Mouse (Mus musculus): Measurements from ENCODE around the gene Galm.

The Galm gene

DNA sequence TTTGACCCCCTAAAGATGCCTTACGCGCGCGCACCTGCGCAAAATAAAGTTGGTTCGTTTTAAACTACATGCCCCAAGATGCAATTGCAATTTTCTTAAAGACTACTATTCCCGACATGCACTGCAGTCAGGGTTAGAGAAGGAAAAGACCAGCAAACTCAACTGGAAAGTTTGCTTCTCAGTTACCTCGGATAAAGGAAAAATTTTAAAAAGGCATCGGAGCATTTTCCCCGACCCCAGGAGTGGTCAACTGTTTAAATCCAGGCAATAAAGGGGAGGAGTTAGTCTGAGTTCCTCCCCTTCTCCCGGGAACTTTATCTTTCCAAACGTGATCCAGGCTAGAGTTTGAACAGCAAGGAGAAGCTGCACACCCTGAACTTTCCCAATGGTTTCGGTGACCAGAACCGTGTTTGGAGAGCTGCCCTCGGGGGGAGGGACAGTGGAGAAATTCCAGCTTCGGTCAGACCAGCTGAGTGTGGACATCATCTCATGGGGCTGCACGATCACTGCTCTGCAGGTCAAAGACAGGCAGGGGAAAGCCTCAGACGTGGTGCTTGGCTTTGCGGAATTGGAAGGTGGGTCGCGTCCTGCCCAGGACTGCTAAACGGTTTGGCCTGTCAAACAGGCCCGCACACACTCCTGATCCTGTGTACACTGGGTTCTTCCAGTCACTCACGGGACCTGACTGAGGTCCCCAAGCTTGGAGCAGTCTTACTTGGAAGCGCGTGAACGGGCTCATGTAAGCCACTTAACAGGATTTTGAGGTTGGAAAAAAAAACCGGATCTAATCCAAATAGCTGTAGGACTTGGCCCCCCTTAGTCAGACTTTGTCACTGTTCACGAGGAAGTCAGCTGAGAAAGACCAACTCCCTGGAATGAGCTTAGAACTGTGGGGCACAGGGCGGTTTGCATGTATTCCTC is at the start of gene Galm:
Gene Galm, plus strand, starts transcription at position 141 of the 921 bp plus-strand sequence.
- peak; percentile 52 for DNase-seq (ENCODE audit: low read depth, low spot score)

DNA sequence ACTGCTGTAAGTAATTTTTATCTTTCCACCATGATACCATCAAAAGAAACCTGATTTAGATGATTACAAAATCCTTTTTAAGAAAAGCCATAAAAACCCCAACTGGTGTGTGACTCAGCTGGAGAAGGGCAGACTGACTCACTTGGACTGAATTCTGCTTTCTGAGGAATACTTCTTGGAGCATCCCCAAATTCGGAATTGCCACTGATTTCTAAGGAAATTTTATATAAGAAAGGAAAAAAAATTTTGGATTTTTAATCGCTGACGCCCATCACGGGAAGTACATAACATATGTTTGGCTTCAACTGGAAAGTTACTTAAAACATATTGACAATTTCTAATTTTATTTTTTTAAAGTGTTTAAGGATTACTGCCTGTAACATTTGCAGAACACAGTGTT is 48.5 kb upstream of the Galm start:
- DNase-seq (ENCODE audit: low read depth, low spot score), result peak; percentile 30

DNA sequence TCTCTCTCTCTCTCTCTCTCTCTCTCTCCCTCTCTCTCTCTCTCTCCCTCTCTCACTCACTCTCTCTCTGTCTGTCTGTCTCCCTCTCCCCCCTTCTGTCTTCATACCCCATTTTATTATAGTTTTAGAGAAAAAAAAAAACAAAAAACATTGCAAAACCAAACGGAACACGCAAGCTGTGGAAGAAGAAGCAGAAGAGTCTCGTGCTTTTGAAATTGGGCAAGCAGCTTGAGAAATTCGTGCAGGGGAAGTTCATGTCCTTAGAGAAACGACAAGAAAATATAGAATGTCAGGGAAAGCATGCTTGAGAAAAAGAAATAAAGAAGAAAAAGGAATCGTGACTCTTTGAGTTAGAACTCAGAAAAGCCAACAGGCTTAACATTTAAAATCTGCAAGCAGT is 44.0 kb upstream of the Galm start:
- no peak for DNase-seq (ENCODE audit: low read depth, low spot score)

DNA sequence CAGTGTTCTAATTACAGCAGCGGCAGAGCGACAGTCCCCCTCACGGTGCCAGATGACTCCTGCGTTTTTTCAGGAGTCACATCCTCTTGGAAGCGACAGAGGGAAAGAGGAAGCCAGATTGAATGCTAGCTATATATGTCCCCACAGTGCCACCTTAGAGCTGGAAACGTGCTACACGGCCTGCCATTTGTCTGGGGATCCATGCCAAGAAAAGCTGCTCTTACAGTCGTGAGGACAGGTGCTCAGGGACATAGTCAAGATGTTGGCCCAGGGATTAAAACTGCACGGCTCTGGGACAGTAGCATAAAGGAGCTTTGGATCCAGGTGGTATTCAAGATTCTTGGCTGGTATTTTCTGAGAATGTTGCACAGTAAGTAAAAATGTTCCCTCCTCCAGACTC is 42.8 kb upstream of the Galm start:
- peak; percentile 33 for DNase-seq (ENCODE audit: low read depth, low spot score)

DNA sequence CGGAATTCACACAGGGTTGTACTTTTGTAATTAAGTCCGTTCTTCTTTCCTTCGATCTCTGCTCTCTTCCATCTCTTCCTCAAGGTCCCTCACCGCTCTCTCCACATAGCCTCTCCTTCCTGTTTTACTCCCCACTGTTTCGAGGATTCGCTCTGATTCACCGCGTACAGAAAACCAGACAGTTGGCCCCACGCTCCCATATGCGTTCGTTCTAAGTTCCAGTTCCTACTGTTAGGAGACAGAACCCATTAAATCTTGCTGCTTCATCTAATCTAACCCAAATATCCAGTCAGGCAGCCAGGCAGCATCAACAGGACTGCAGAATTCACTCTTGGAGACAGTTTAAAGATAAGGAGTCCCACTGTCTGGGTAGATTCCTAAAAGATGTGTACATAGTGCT is 40.7 kb upstream of the Galm start:
- no peak for DNase-seq (ENCODE audit: low read depth, low spot score)

DNA sequence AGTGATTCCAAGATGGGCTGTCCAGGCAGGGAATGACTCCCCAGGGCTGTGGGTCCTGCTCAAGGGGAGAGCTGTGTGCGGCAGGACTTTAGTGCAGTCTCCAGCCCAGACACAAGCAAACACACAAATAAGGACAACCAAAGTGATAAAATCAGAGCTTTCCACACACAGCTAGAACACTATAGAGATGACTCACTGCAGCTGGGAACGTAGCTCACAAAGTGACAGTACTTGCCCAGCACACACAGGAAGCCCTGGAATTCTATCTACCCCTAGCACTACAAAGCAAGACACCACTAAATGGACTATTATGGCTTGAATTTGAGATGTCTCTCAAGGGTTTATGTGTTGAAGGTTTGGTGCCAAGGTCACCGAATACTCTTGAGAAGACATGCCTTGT is 39.1 kb upstream of the Galm start:
- DNase-seq (ENCODE audit: low read depth, low spot score), result no peak

DNA sequence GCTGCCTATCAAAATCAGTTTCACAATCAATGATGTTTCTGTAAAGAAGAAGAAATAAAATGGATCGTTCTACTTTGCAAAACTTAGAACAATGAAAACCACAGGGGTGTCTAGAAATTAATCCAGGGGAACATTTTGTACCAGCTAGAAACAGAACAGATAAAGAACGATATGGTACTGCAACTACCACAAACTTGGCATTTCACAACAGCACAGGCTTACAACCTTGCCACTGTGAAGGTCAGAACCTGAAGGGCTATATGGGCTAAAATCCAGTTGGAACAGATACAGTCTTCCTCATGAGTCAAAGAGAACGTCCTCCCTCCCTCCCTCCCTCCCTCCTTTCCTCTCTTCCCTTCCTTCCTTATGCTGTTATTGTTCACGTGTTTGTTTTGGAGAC is 36.7 kb upstream of the Galm start:
- no peak for DNase-seq (ENCODE audit: low read depth, low spot score)

DNA sequence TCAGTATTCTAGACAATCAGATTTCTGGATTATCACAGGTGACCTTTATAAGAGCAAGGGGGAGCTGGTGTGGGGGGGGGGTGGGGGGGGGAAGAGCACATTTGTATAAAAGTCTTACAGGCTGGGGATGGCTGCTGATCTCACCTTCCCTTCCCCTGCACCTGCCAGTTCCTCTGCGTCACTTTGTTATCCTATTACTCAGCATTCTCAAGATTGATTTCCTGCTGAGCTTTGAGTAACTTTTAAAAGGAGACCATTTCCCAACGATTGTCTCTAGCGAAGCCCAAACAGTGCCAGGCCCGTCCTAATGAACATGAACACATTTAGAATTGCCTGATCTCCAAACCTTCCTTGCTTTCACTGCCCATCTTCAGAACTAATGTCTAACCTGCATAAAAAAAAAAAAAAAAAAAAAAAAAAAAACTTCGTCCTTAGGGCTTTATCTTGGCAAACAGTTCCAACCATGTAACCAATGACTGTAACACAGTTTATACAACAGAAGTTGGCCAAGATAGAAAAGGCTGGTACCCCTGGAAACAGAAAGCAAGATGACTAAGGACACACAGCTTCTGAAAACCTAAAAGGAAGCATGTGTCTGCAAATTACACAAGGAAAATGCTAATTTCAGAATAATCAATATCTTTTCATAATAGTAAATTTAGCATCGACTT is 35.3 kb upstream of the Galm start:
- no peak for DNase-seq (ENCODE audit: low read depth, low spot score)

DNA sequence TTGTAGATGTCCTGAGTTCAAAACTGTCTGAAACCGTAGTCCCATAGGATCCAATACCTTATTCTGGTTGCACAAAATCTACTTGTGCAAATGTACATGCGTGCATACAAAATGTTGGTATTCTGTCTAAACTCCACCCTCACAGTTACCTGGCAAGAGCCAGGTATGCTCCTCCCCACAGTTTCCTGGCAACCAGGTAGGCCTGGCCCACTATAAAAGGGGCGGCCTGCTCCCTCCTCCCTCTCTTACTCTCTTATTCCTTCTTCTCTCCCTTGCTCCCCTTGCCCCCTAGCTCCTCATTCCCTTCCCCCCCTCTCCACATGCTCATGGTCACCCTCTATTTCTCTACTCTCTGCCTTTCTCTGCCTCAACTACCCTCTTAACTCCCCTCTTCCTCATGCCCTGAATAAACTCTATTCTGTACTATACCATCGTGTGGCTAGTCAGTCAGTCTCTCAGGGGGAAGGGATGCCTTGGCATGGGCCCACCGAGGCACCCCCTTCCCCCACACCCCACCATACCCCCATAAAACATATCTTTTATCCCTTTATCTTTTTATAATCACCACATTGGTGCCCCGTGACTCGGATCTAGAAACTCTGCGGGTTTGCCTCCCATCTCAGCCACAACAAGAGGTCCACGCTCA is 31.9 kb upstream of the Galm start:
- DNase-seq (ENCODE audit: low read depth, low spot score), result no peak

DNA sequence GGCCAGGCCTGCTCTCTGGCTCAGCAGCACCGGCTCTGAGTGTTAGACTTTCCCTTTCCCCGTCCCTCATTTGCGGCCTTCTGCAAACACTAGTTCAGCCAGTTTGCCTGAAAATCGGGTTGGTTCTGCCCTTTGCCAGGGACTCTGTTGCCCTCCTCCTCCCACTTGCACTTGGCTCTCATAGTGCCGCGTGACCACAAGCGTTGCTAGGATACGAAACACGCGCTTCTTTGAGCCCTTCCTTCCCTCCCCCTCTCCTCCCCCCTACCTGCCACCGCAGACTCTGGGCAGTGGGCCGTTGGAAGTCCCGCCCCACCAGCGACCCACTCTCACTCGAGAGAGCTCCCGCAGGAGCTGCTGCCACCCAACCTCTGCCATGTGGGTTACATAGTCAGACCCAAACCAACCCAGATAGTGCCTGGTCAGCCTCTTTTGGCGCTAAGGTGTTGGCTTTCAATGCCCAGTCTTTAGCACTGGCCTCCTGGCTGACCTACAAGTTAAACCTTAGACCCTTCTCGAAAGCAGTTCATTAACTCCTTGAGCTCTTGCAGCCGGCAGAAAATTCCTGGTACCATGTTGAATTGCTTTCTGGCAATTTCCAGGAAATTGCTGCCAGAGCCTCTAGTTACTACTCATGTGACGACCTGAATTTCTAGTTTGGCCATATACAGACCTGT is 31.1 kb upstream of the Galm start:
- DNase-seq (ENCODE audit: low read depth, low spot score), result peak; percentile 56

DNA sequence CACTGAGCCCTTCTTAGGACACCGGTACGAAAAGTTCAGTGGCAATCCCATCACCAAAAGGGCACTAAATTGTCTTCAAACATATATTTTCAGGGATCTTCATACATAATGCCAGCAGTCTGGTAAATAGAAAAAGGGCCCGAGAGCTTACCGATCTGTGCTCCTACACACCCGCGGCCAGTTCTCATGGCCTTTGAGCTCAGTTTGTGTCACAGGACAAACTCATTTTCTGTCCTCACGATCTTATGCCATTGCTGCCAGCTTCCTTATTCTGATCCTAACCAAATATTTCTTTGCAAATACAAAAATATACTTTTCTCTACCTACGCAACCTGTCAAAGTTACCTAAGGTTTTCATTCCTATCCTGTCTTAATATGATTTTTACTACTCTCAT is 30.6 kb upstream of the Galm start:
- DNase-seq (ENCODE audit: low read depth, low spot score), result no peak

DNA sequence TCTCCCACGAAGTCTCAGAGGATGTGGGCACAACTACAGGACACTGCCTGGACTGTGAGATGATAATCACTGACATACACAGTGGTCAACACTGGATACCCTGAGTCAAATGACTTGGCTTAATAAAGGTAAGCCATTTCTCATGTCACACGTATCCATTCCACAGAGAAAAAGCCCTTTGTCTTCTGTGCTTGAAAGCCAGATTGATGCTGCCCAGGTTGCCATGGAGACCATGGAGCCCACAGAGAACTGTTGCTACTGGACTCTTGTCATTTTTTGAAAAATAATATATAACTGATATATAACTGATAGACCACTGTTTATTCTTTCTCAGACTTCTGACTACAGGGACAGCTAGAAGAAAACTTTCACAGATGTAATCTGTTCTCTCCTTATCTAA is 30.1 kb upstream of the Galm start:
- no peak for DNase-seq (ENCODE audit: low read depth, low spot score)

DNA sequence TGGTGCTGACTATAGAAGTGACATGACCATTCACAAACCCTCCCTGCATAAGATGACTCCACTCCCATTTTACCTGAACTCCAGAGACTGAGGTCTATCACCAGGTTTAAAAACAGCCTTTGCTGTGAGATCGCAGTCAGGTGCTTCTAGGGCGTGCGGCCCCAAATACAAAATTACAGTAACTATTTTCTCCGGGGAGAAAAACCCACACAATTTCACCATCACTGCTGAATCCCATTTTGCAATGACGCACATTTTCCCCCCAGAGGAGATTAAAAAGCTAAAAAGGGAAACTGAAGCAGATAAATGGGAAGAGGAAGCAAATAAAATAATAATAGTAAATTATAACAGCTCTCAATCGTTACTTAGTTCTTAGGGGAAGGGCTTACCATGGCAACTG is 27.4 kb upstream of the Galm start:
- DNase-seq (ENCODE audit: low read depth, low spot score), result no peak

DNA sequence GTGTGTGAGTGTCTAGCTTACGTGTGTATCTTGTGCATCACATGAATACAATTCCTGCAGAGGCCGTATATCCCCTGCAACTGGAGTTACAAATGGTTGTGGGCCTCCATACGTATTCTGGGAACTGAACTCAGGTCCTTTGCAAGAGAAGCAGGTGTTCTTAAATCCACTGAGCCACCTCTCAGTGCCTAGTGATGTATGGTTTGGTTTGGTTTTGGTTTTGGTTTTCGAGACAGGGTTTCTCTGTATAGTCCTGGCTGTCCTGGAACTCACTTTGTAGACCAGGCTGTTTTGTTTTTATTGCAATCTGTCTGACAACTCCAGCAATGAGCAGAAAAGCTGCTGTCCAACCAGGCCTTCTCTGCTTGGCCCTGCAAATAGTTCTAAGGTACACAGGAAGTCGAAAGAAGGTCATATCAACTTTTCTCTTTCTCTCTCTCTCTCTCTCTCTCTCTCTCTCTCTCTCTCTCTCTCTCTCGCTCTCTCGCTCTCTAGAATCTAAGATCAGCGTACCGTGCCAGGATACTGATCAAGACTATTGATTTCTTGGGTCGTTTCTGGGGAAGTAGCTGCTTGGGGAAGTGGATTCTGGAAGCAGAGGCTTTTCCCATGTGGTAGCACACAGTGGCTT is 21.8 kb upstream of the Galm start:
- DNase-seq (ENCODE audit: low read depth, low spot score), result no peak

DNA sequence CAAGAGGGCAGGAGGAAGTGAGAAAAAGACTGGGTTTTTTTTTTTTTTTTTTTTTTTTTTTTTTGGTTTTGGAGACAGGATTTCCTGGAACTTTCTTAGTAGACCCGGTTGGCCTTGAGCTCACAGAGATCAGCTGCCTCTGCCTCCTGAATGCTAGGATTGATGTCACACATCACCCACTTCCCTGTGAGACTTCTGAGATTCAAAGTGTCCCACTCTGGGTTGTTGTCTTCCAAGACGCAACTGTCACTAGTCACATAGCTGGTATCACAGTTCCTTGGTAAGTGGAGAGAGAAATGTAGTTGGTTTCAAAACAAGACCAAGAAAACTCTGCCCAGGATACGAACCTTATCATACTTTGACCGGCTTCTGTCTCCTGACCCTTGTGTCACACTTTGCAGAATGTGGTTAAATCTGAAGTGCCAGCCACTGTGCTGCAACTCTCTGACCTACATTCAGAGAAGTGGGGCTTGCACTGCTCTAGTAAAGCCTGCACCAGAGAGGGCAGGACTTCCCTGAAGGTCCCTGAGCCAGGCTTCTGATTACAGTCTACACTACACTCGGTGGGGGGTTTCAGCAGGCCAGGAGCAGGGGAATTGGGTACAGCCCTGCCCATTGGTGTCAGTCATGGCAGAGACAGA is 14.5 kb upstream of the Galm start:
- no peak for DNase-seq (ENCODE audit: low read depth, low spot score)

DNA sequence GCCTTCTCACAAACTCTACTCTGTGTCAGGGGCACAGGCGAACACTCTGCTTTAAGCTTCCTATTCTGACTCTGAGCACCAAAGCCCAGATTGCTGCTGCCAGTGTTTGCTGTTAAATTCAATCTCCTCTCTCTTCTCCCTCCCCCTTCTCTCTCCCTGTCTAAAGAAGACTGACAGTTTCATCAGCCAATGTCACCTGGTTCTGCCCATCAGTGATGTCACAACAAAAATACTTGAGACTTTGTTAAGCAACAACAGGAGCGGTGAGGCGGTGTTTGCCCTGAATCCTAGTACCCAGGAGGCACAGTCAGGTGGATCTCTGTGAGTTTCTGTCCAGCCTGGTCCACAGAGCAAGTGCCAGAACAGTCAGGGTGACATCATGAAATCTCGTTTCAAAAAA is 13.8 kb upstream of the Galm start:
- no peak for DNase-seq (ENCODE audit: low read depth, low spot score)

DNA sequence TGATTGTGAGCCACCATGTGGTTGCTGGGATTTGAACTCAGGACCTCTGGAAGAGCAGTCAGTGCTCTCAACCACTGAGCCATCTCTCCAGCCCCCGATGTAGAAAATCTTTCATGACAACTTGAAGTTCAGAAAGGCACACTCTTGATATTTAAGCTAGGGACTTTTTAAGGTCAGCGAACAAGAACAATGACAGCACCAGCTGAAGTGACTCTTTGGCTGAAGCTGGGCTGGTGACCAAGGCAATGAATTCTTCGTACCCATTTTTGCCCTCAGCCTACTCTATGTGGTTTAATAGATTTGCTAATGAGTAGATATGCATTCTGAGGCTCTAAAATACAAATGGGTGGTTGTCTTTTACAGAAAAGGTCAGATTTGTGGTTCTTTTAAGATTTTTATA is 6.9 kb upstream of the Galm start:
- no peak for DNase-seq (ENCODE audit: low read depth, low spot score)

DNA sequence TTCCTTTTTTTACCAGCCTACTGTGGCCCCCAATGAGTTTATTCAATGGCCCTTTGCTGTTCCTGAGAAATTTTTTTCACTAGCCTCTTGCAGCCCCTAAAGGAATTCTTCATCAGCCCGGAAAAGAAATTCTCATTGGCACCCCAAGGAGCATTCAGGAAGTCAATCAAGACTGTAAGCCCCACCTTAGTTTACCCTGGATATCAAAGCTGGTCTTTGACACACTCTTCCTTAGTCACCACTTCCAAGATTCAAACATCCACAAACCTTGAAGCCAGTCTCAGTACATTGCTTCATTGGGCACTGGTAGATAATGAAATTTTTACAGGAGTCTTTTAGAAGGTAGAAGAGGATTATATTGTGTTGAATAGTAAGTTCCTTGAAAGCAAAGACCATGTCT is 5.4 kb upstream of the Galm start:
- no peak for DNase-seq (ENCODE audit: low read depth, low spot score)

DNA sequence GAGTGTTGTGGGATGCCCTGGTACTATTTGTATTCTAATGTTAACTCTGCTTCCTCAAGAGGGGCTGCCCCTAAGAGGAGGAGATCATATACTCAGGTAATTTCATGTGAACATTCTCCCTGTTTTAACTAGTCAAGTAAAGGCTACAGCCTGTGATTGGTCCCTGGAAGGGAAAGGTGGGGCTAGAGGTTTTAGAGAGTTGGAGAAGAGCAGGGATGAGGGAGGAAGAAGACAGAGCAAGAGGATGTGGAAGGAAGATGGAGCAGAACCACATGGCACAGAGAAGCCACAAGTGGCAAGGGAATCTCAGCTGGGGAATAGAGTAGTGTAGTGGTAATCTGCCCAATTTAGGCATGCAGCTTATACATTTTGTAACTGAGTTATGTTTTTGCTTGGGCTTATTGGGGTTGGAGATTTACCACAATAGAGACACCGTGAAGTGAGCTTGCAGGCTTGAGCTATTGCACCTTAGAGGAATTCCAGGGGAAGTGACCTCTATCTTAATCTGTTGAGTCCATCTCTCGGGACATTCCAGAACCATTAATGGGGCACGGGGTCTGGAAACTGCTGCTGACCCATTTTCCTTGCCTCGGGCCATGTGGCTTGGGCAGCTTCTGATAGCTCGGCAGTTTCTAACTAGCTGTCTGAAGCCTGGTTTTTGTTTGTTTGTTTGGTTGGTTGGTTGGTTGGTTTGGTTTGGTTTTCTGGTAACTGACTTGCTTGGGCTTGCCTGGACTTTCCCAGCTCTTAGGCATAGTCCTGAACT is 2.1 kb upstream of the Galm start:
- DNase-seq (ENCODE audit: low read depth, low spot score), result no peak

DNA sequence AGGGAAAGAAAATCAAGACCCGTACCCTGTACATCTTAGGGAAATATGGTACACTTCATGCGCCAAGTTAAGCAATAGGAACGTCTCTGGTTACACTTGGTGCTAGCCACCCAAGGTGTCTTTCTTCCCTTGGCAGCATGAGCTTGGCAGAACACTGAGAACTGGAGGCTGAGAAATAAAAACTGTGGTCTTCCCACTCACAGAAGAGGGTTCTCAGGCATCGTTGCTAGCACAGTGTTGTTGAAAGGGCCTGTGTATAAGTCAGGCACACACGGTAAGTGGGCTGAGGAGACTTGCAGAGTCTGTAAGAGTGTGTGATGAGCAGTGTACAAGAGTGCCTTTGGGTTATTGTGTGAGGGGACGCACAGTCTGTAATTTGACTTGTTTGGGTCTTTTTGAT is 1.1 kb upstream of the Galm start:
- no peak for DNase-seq (ENCODE audit: low read depth, low spot score)
